In genomic region chr8:80817065-80817464, GRCm38 (mm10) we compare ENCODE assay signal across 24 mouse cellular contexts.
DNase-seq lines count a peak whose midpoint lies in the region; ATAC-seq and TF ChIP-seq lines count a peak whose summit lies in the region.
"Had no signal": no experiment of that assay in that cellular context is flagged by ENCODE, and none has a peak within 500 bp of the region (broad histone marks: within the 10 kb centered on the region; RNA-seq: fewer than 3 reads in every experiment).

No protein-coding gene starts in this region.

- peak; percentile 17; the same call in 1 of the 2 replicates for TF ChIP-seq CTCF in heart, postnatal 0 days (IDR thresholded peaks at IDR 0.05; ENCODE audit: low read depth)
- TF ChIP-seq CTCF in liver, postnatal 0 days (IDR thresholded peaks at IDR 0.05; ENCODE audit: low read depth), result peak; percentile 16; the same call in 1 of the 2 replicates
- TF ChIP-seq CTCF in E14TG2a.4 (conservative IDR thresholded peaks at IDR 0.05; ENCODE audit: low read length), result peak; percentile 6; the same call in 1 of the 2 replicates
- TF ChIP-seq CTCF in small intestine, adult 2 months (IDR thresholded peaks at IDR 0.05; ENCODE audit: extremely low read depth, insufficient read length, insufficient replicate concordance, low read depth, low read length), result no peak
- no peak for TF ChIP-seq CTCF in forebrain, postnatal 0 days (IDR thresholded peaks at IDR 0.05; ENCODE audit: low read depth)

- no peak for TF ChIP-seq POLR2A in small intestine, adult 2 months (IDR thresholded peaks at IDR 0.05; ENCODE audit: low read depth, low read length)

- H3K4me2 ChIP-seq in heart, postnatal 0 days (ENCODE audit: low read depth, low read length), result no peak overlapping the region
- no peak overlapping the region for H3K4me2 ChIP-seq in heart, embryonic 11.5 days
- no peak overlapping the region for H3K4me2 ChIP-seq in liver, postnatal 0 days (ENCODE audit: low read depth, low read length)
- H3K4me2 ChIP-seq in liver, embryonic 11.5 days, result no peak overlapping the region
- no peak overlapping the region for H3K4me2 ChIP-seq in forebrain, postnatal 0 days (ENCODE audit: low read depth)
- H3K4me2 ChIP-seq: hindbrain, embryonic 13.5 days had no signal

- DNase-seq in heart, postnatal 0 days (ENCODE audit: low spot score), result no peak
- DNase-seq in liver, postnatal 0 days, result no peak
- DNase-seq in liver, embryonic 11.5 days (ENCODE audit: low spot score), result no peak
- no peak for DNase-seq in forebrain, postnatal 0 days
- DNase-seq: cerebellum, adult 2 months; gastrocnemius, adult 2 months; heart, adult 18-20 months; heart, postnatal 14 days; kidney, postnatal 25 days; left cerebral cortex, postnatal 4 days; liver; midbrain, embryonic 14.5 days; spleen, adult 18-20 months; thymus, adult 2 months had no signal

- no peaks in the 10 kb centered on the region for H3K27me3 ChIP-seq in heart, postnatal 0 days (ENCODE audit: control insufficient read depth, insufficient read depth, low read length)
- H3K27me3 ChIP-seq in heart, embryonic 11.5 days (ENCODE audit: control insufficient read depth, insufficient read depth, low read length), result no peaks in the 10 kb centered on the region
- H3K27me3 ChIP-seq in liver, postnatal 0 days (ENCODE audit: insufficient read depth, low read length), result no peaks in the 10 kb centered on the region
- no peaks in the 10 kb centered on the region for H3K27me3 ChIP-seq in liver, embryonic 11.5 days (replicated peaks; ENCODE audit: control insufficient read depth, insufficient read depth, low read length)
- no peaks in the 10 kb centered on the region for H3K27me3 ChIP-seq in E14TG2a.4 (ENCODE audit: insufficient read depth, low read length)
- H3K27me3 ChIP-seq in small intestine, adult 2 months (ENCODE audit: control insufficient read depth, insufficient read depth, low read length), result no peaks in the 10 kb centered on the region
- H3K27me3 ChIP-seq in forebrain, postnatal 0 days (ENCODE audit: insufficient read depth, low read length), result no peaks in the 10 kb centered on the region
- H3K27me3 ChIP-seq: hindbrain, embryonic 13.5 days had no signal

- ATAC-seq in heart, postnatal 0 days (ENCODE audit: insufficient read depth, low read depth), result no peak
- no peak for ATAC-seq in heart, embryonic 11.5 days (replicated peaks; ENCODE audit: insufficient number of reproducible peaks, low FRiP score, low TSS enrichment)
- no peak for ATAC-seq in liver, postnatal 0 days
- no peak for ATAC-seq in liver, embryonic 11.5 days (replicated peaks; ENCODE audit: low FRiP score)
- no peak for ATAC-seq in forebrain, postnatal 0 days
- ATAC-seq: intestine, embryonic 16.5 days had no signal

- no peak overlapping the region for H3K9ac ChIP-seq in heart, postnatal 0 days (replicated peaks; ENCODE audit: low read depth, low read length)
- no peak overlapping the region for H3K9ac ChIP-seq in heart, embryonic 11.5 days (ENCODE audit: low read depth, low read length)
- H3K9ac ChIP-seq in liver, postnatal 0 days (replicated peaks), result no peak overlapping the region
- H3K9ac ChIP-seq in liver, embryonic 11.5 days (ENCODE audit: low read depth, low read length), result no peak overlapping the region
- no peak overlapping the region for H3K9ac ChIP-seq in forebrain, postnatal 0 days
- H3K9ac ChIP-seq: hindbrain, embryonic 13.5 days had no signal

- no peak for TF ChIP-seq EP300 in heart, postnatal 0 days (IDR thresholded peaks at IDR 0.05; ENCODE audit: low read depth)
- TF ChIP-seq EP300 in liver, postnatal 0 days (IDR thresholded peaks at IDR 0.05; ENCODE audit: low read depth), result no peak

- H3K4me1 ChIP-seq in heart, postnatal 0 days (ENCODE audit: control insufficient read depth, insufficient read depth), result peaks cover 44% of the 10 kb centered on the region
- peaks cover 46% of the 10 kb centered on the region for H3K4me1 ChIP-seq in heart, embryonic 11.5 days (ENCODE audit: control insufficient read depth, insufficient read depth, low read length)
- peaks cover 5% of the 10 kb centered on the region; the same call in 1 of the 2 replicates for H3K4me1 ChIP-seq in liver, postnatal 0 days (ENCODE audit: insufficient read depth)
- H3K4me1 ChIP-seq in liver, embryonic 11.5 days (replicated peaks; ENCODE audit: control insufficient read depth, insufficient read depth, low read length), result peaks cover 1% of the 10 kb centered on the region
- H3K4me1 ChIP-seq in E14TG2a.4 (replicated peaks; ENCODE audit: low read depth, low read length), result peaks cover 66% of the 10 kb centered on the region
- H3K4me1 ChIP-seq in small intestine, adult 2 months (ENCODE audit: control insufficient read depth, insufficient read depth, insufficient read length, low read length), result peaks cover 30% of the 10 kb centered on the region
- peaks cover 7% of the 10 kb centered on the region; the same call in 1 of the 2 replicates for H3K4me1 ChIP-seq in forebrain, postnatal 0 days (ENCODE audit: insufficient read depth)

- no peak overlapping the region for H3K4me3 ChIP-seq in heart, postnatal 0 days (ENCODE audit: low read depth, low read length)
- H3K4me3 ChIP-seq in heart, embryonic 11.5 days (ENCODE audit: low read depth, low read length), result no peak overlapping the region
- no peak overlapping the region for H3K4me3 ChIP-seq in liver, postnatal 0 days (ENCODE audit: low read depth, low read length)
- H3K4me3 ChIP-seq in liver, embryonic 11.5 days (ENCODE audit: low read depth, low read length), result no peak overlapping the region
- H3K4me3 ChIP-seq in E14TG2a.4 (replicated peaks; ENCODE audit: low read length), result no peak overlapping the region
- H3K4me3 ChIP-seq in small intestine, adult 2 months (ENCODE audit: low read depth, low read length), result no peak overlapping the region
- H3K4me3 ChIP-seq in forebrain, postnatal 0 days (ENCODE audit: low read depth, low read length), result no peak overlapping the region
- H3K4me3 ChIP-seq: embryonic facial prominence, embryonic 10.5 days; gastrocnemius, adult 2 months; hindbrain, embryonic 13.5 days; left cerebral cortex, adult 2 months; megakaryocyte, embryonic 14.5 days; myocyte had no signal

- peak overlapping the region; percentile 3; the same call in 1 of the 2 replicates for H3K27ac ChIP-seq in heart, postnatal 0 days (ENCODE audit: low read depth)
- no peak overlapping the region for H3K27ac ChIP-seq in heart, embryonic 11.5 days (ENCODE audit: low read depth, low read length)
- H3K27ac ChIP-seq in liver, postnatal 0 days (ENCODE audit: low read depth), result no peak overlapping the region
- no peak overlapping the region for H3K27ac ChIP-seq in liver, embryonic 11.5 days (ENCODE audit: low read depth, low read length)
- H3K27ac ChIP-seq in small intestine, adult 2 months (ENCODE audit: insufficient read depth, low read depth, low read length), result peak overlapping the region; percentile 1; the same call in 1 of the 2 replicates
- no peak overlapping the region for H3K27ac ChIP-seq in forebrain, postnatal 0 days (ENCODE audit: low read depth, low read length)
- H3K27ac ChIP-seq: embryonic facial prominence, embryonic 10.5 days; gastrocnemius, adult 2 months; hindbrain, embryonic 13.5 days; left cerebral cortex, adult 2 months had no signal

- H3K9me3 ChIP-seq in heart, postnatal 0 days (replicated peaks; ENCODE audit: control insufficient read depth, low read length), result no peaks in the 10 kb centered on the region
- H3K9me3 ChIP-seq in heart, embryonic 11.5 days (replicated peaks; ENCODE audit: control insufficient read depth, low read length), result no peaks in the 10 kb centered on the region
- H3K9me3 ChIP-seq in liver, postnatal 0 days (ENCODE audit: low read length), result no peaks in the 10 kb centered on the region
- H3K9me3 ChIP-seq in liver, embryonic 11.5 days (ENCODE audit: control insufficient read depth, low read length), result no peaks in the 10 kb centered on the region
- H3K9me3 ChIP-seq in E14TG2a.4 (ENCODE audit: low read length), result no peaks in the 10 kb centered on the region
- no peaks in the 10 kb centered on the region for H3K9me3 ChIP-seq in forebrain, postnatal 0 days (ENCODE audit: low read length)
- H3K9me3 ChIP-seq: embryonic facial prominence, embryonic 10.5 days; G1E; hindbrain, embryonic 13.5 days had no signal

- 67% methylated on average over 2 of the region's 2 CpGs for WGBS in heart, postnatal 0 days
- 81% methylated on average over 2 of the region's 2 CpGs for WGBS in heart, embryonic 11.5 days (ENCODE audit: insufficient replicate concordance)
- WGBS in liver, postnatal 0 days (ENCODE audit: insufficient replicate concordance), result 83% methylated on average over 2 of the region's 2 CpGs
- 76% methylated on average over 2 of the region's 2 CpGs for WGBS in liver, embryonic 11.5 days
- WGBS in small intestine, adult 2 months, result 88% methylated on average over 2 of the region's 2 CpGs
- WGBS in forebrain, postnatal 0 days, result 85% methylated on average over 2 of the region's 2 CpGs

- no peaks in the 10 kb centered on the region for H3K36me3 ChIP-seq in heart, postnatal 0 days (replicated peaks; ENCODE audit: control insufficient read depth, insufficient read depth, low read length)
- H3K36me3 ChIP-seq in heart, embryonic 11.5 days (ENCODE audit: control insufficient read depth, insufficient read depth, low read length), result no peaks in the 10 kb centered on the region
- H3K36me3 ChIP-seq in liver, postnatal 0 days (replicated peaks; ENCODE audit: insufficient read depth, low read length), result no peaks in the 10 kb centered on the region
- H3K36me3 ChIP-seq in liver, embryonic 11.5 days (ENCODE audit: control insufficient read depth, insufficient read depth, low read length), result no peaks in the 10 kb centered on the region
- peaks cover 91% of the 10 kb centered on the region for H3K36me3 ChIP-seq in E14TG2a.4 (ENCODE audit: insufficient read depth, low read length)
- H3K36me3 ChIP-seq in small intestine, adult 2 months (ENCODE audit: control insufficient read depth, insufficient read depth, low read length), result no peaks in the 10 kb centered on the region
- no peaks in the 10 kb centered on the region for H3K36me3 ChIP-seq in forebrain, postnatal 0 days (ENCODE audit: insufficient read depth)
- H3K36me3 ChIP-seq: embryonic facial prominence, embryonic 10.5 days; G1E; hindbrain, embryonic 13.5 days had no signal

Comparison
In these comparisons a context has a peak if more than half of its experiments do, and no peak if none do; other contexts are left out.
1. H3K27ac ChIP-seq: peak in heart, postnatal 0 days (single experiment) and small intestine, adult 2 months (single experiment); none in heart, embryonic 11.5 days (single experiment), liver, postnatal 0 days (single experiment), liver, embryonic 11.5 days (single experiment) and forebrain, postnatal 0 days (single experiment).
2. CTCF ChIP-seq: peak in heart, postnatal 0 days (single experiment), liver, postnatal 0 days (single experiment) and E14TG2a.4 (single experiment); none in small intestine, adult 2 months (single experiment) and forebrain, postnatal 0 days (single experiment).